Comparison of ENCODE assay signal across 17 mouse cellular contexts in genomic region chr10:98185666-98186065, GRCm38 (mm10).
DNase-seq lines count a peak whose midpoint lies in the region; ATAC-seq and TF ChIP-seq lines count a peak whose summit lies in the region.
"Had no signal": no experiment of that assay in that cellular context is flagged by ENCODE, and none has a peak within 500 bp of the region (broad histone marks: within the 10 kb centered on the region; RNA-seq: fewer than 3 reads in every experiment).

No protein-coding gene starts in this region.

- H3K4me1 ChIP-seq in forebrain, embryonic 16.5 days (replicated peaks; ENCODE audit: control insufficient read depth, insufficient read depth, low read length) = no peaks in the 10 kb centered on the region
- no peaks in the 10 kb centered on the region for H3K4me1 ChIP-seq in forebrain, embryonic 13.5 days
- no peaks in the 10 kb centered on the region for H3K4me1 ChIP-seq in limb, embryonic 14.5 days (ENCODE audit: control insufficient read depth, insufficient read depth, low read length)
- H3K4me1 ChIP-seq in limb, embryonic 10.5 days = no peaks in the 10 kb centered on the region
- H3K4me1 ChIP-seq: limb, embryonic 12.5 days; stomach, embryonic 15.5 days had no signal

- 45% methylated on average over 3 of the region's 3 CpGs for WGBS in forebrain, embryonic 16.5 days
- WGBS in forebrain, embryonic 13.5 days = 55% methylated on average over 3 of the region's 3 CpGs
- 29% methylated on average over 3 of the region's 3 CpGs for WGBS in limb, embryonic 14.5 days
- 77% methylated on average over 3 of the region's 3 CpGs for WGBS in limb, embryonic 10.5 days

- 0 out of 2 replicates have a peak, but pooled peaks have one; percentile 28 for ATAC-seq in forebrain, embryonic 16.5 days
- ATAC-seq in forebrain, embryonic 13.5 days = no peak
- no peak; the same call in 1 of the 2 replicates for ATAC-seq in limb, embryonic 14.5 days (ENCODE audit: low FRiP score, low read depth)
- ATAC-seq: intestine, embryonic 16.5 days; liver, postnatal 0 days had no signal

- no peak overlapping the region for H3K4me3 ChIP-seq in forebrain, embryonic 16.5 days (replicated peaks; ENCODE audit: low read length)
- H3K4me3 ChIP-seq in forebrain, embryonic 13.5 days = no peak overlapping the region
- H3K4me3 ChIP-seq in limb, embryonic 14.5 days (replicated peaks; ENCODE audit: low read length) = no peak overlapping the region
- H3K4me3 ChIP-seq in limb, embryonic 10.5 days = no peak overlapping the region
- H3K4me3 ChIP-seq: limb, embryonic 12.5 days; stomach, embryonic 15.5 days had no signal

- no peaks in the 10 kb centered on the region for H3K36me3 ChIP-seq in forebrain, embryonic 16.5 days (ENCODE audit: control insufficient read depth, insufficient read depth)
- H3K36me3 ChIP-seq in forebrain, embryonic 13.5 days (ENCODE audit: poor library complexity, severe bottlenecking) = no peaks in the 10 kb centered on the region
- no peaks in the 10 kb centered on the region for H3K36me3 ChIP-seq in limb, embryonic 14.5 days (ENCODE audit: control insufficient read depth, insufficient read depth, low read length)
- no peaks in the 10 kb centered on the region for H3K36me3 ChIP-seq in limb, embryonic 10.5 days
- H3K36me3 ChIP-seq: G1E; limb, embryonic 12.5 days; stomach, embryonic 15.5 days had no signal

- no peak overlapping the region for H3K4me2 ChIP-seq in forebrain, embryonic 16.5 days (ENCODE audit: low read length)
- H3K4me2 ChIP-seq in forebrain, embryonic 13.5 days = no peak overlapping the region
- no peak overlapping the region for H3K4me2 ChIP-seq in limb, embryonic 14.5 days (replicated peaks; ENCODE audit: low read depth, low read length, severe bottlenecking)
- H3K4me2 ChIP-seq: heart, embryonic 11.5 days; limb, embryonic 12.5 days; stomach, embryonic 15.5 days had no signal

- no peak for TF ChIP-seq POLR2A in limb, embryonic 14.5 days (IDR thresholded peaks at IDR 0.05; ENCODE audit: borderline replicate concordance, extremely low read depth, insufficient read depth, insufficient read length)

- no peaks in the 10 kb centered on the region for H3K27me3 ChIP-seq in forebrain, embryonic 16.5 days (replicated peaks; ENCODE audit: control insufficient read depth, insufficient read depth, low read length)
- no peaks in the 10 kb centered on the region for H3K27me3 ChIP-seq in forebrain, embryonic 13.5 days
- H3K27me3 ChIP-seq in limb, embryonic 14.5 days (ENCODE audit: control insufficient read depth, insufficient read depth, low read length) = no peaks in the 10 kb centered on the region
- no peaks in the 10 kb centered on the region for H3K27me3 ChIP-seq in limb, embryonic 10.5 days (ENCODE audit: low read depth, poor library complexity, severe bottlenecking)
- H3K27me3 ChIP-seq: limb, embryonic 12.5 days; stomach, embryonic 15.5 days had no signal

- no peaks in the 10 kb centered on the region for H3K9me3 ChIP-seq in forebrain, embryonic 16.5 days (ENCODE audit: control insufficient read depth, low read length)
- H3K9me3 ChIP-seq in forebrain, embryonic 13.5 days (replicated peaks) = no peaks in the 10 kb centered on the region
- H3K9me3 ChIP-seq in limb, embryonic 14.5 days (ENCODE audit: control insufficient read depth, low read length) = no peaks in the 10 kb centered on the region
- no peaks in the 10 kb centered on the region for H3K9me3 ChIP-seq in limb, embryonic 10.5 days (replicated peaks)
- H3K9me3 ChIP-seq: G1E; limb, embryonic 12.5 days; stomach, embryonic 15.5 days had no signal

- H3K9ac ChIP-seq in forebrain, embryonic 16.5 days (replicated peaks; ENCODE audit: low read depth, low read length) = no peak overlapping the region
- no peak overlapping the region for H3K9ac ChIP-seq in forebrain, embryonic 13.5 days
- H3K9ac ChIP-seq in limb, embryonic 14.5 days (ENCODE audit: low read depth, low read length, severe bottlenecking) = no peak overlapping the region
- H3K9ac ChIP-seq: limb, embryonic 12.5 days; liver, postnatal 0 days; stomach, embryonic 15.5 days had no signal

- DNase-seq in limb, embryonic 14.5 days (ENCODE audit: low spot score) = peak; percentile 61
- no peak for DNase-seq in limb, embryonic 10.5 days (ENCODE audit: low spot score)
- peak; percentile 2 to 3 for DNase-seq in urinary bladder, postnatal 36 days (ENCODE audit: low spot score in 2 of 2)
- DNase-seq in urinary bladder, adult 18-20 months (ENCODE audit: low spot score in 2 of 2) = no peak
- DNase-seq in layer of hippocampus, adult 9-11 months = no peak
- DNase-seq: adrenal gland, postnatal 25 days; cerebellum, adult 11-12 months; kidney, postnatal 36 days; liver, postnatal 0 days; thymus, postnatal 25 days had no signal

- H3K27ac ChIP-seq in forebrain, embryonic 16.5 days (ENCODE audit: low read length) = no peak overlapping the region
- H3K27ac ChIP-seq in forebrain, embryonic 13.5 days = no peak overlapping the region
- H3K27ac ChIP-seq in limb, embryonic 14.5 days (replicated peaks; ENCODE audit: low read depth, low read length) = no peak overlapping the region
- no peak overlapping the region for H3K27ac ChIP-seq in limb, embryonic 10.5 days
- H3K27ac ChIP-seq: limb, embryonic 12.5 days; stomach, embryonic 15.5 days had no signal

Comparison
In these comparisons a context has a peak if more than half of its experiments do, and no peak if none do; other contexts are left out.
1. DNase-seq: peak in limb, embryonic 14.5 days (single experiment) and urinary bladder, postnatal 36 days (2 of 2); none in limb, embryonic 10.5 days (single experiment), urinary bladder, adult 18-20 months (0 of 2) and layer of hippocampus, adult 9-11 months (single experiment).